Mouse (Mus musculus): Measurements from ENCODE around the gene Il18rap.

DNA sequence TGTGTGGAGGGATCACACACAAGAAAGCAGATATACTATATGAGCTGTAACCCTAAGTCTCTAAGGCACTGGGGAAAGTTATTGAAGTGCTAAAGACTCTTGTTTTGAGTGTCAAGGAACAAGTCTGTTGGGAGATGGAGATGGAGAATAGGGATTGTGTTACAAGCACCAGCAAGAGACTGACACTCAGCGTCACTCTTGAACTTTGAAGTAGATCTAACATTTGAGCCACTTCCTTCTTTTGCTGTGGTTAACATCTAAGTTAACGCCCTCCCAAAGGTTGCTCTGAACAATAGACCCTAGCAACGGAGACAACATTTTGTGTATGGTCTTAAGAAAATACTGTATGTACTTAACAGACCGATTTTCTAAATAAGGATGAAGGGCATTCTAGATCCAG, 41.5 kb upstream of the Il18rap start:
- TF ChIP-seq POLR2A (IDR thresholded peaks at IDR 0.05; ENCODE audit: borderline replicate concordance, low read depth, low read length) (no peak), CTCF (IDR thresholded peaks at IDR 0.05; ENCODE audit: low read depth, low read length) (no peak)

Data from bone marrow macrophage, adult 2 months (primary cell).